Comparison of ENCODE assay signal across 8 mouse cellular contexts in the genomic region with DNA sequence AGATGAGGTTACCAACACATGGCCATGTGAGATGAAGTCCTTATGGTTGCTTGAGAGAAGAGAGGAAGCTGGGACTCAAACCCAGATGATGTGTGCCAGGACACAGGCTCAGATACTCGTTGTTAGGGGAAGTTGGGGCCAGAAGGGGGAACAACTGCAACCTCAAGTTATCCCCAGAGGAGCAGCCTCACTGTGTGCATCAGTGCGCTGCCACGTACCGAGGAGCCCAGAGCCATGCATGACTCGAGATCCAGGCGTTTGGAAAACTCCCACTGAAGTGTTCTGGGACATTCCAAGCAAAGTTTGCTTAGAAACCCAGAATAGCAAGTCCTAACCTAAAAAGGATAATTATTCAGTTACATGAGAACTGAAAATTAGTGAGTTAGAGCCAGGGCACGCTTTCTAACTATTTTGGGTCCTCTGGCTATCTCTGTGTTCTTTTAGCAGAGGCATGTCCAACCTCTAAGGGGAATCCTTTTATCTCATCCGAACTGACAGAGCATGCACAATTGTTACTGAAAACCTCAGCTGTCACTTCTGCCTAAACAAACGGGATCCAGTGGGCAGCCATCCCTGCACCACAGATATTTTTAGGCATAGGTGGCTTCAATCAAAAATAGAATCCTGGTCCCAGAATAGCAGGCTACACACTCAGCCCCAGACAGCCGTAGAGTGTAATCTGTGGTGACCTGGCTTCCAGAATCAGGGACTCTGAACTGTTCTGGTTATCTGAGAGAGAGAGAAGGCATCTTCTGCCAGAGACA. TPM values are rescaled to one million over a fixed set of nuclear protein-coding genes. Genes with fewer than 3 reads are reported as not detected.
DNase-seq lines count a peak whose midpoint lies in the region.

No protein-coding gene starts in this region.

- peak; percentile 64 for DNase-seq in gastrocnemius, adult 18-20 months (ENCODE audit: low spot score)
- no peak for DNase-seq in gastrocnemius, postnatal 25 days
- DNase-seq in thymus, postnatal 0 days (ENCODE audit: low spot score), result peak; percentile 32
- DNase-seq in thymus, adult 18-20 months, result no peak
- peak; percentile 54 for DNase-seq in lung, postnatal 36 days
- DNase-seq in right cerebral cortex, adult 2 months (ENCODE audit: low spot score in 2 of 2), result no peak
- DNase-seq in frontal cortex, adult 2 months (ENCODE audit: extremely low spot score in 1 of 2, low spot score in 1 of 2), result no peak
- no peak for DNase-seq in layer of hippocampus, postnatal 36 days

RNA-seq across cellular contexts. Expression of a gene that starts 33.4 kb away (rescaled TPM):
- total RNA-seq in gastrocnemius, adult 18-20 months (2021), result 10 to 100 TPM; 50.7 to 53.9 TPM
- total RNA-seq in gastrocnemius, postnatal 25 days (2021), result 10 to 100 TPM; 58.9 to 66.0 TPM
- 87.2 and 88.5 TPM in 2 replicates for polyA plus RNA-seq in thymus, postnatal 0 days (2015; fragmentation: Nextera tagmentation; extraction: Ambion mirVana)
- polyA plus RNA-seq in frontal cortex, adult 2 months (2012; rRNA removed), result 60.1 and 62.1 TPM in 2 replicates
- total RNA-seq in layer of hippocampus, postnatal 36 days (2021), result 10 to 100 TPM; 53.1 to 57.9 TPM

RNA-seq across cellular contexts. Expression of a gene that starts 37.1 kb away (rescaled TPM):
- 10 to 100 TPM; 22.6 to 23.3 TPM for total RNA-seq in gastrocnemius, adult 18-20 months (2021)
- 10 to 100 TPM; 23.9 to 32.4 TPM for total RNA-seq in gastrocnemius, postnatal 25 days (2021)
- 156 and 158 TPM in 2 replicates for polyA plus RNA-seq in thymus, postnatal 0 days (2015; fragmentation: Nextera tagmentation; extraction: Ambion mirVana)
- 59.0 and 60.6 TPM in 2 replicates for polyA plus RNA-seq in frontal cortex, adult 2 months (2012; rRNA removed)
- 10 to 100 TPM; 60.8 to 65.0 TPM for total RNA-seq in layer of hippocampus, postnatal 36 days (2021)

Comparison
In these comparisons a context has a peak if more than half of its experiments do, and no peak if none do; other contexts are left out.
1. DNase-seq: peak in gastrocnemius, adult 18-20 months (single experiment), thymus, postnatal 0 days (single experiment) and lung, postnatal 36 days (single experiment); none in gastrocnemius, postnatal 25 days (single experiment), thymus, adult 18-20 months (0 of 2), right cerebral cortex, adult 2 months (0 of 2), frontal cortex, adult 2 months (0 of 2) and layer of hippocampus, postnatal 36 days (0 of 2).